Mouse (Mus musculus) liver, embryonic 11.5 days (tissue): ENCODE measurements around the gene Cd79b. TPM values are rescaled to one million over a fixed set of nuclear protein-coding genes. Genes with fewer than 3 reads are reported as not detected.
A peak's percentile ranks its signal among the peaks of the same experiment; 100 is the strongest.

ENCODE experiments used
- ATAC-seq: fragments of 200-750 bp; cut with Nextera tagmentation; replicated peaks from 2 replicates; pipeline ENCODE4 v1.8.0; 2017; ENCODE audit warnings: moderate number of reproducible peaks, mild to moderate bottlenecking, moderate TSS enrichment, moderate library complexity; ENCODE audit not compliant: low FRiP score
- DNase-seq: peaks from one replicate; pipeline ENCODE4 v3.0.0-alpha.2; 2017; ENCODE audit warnings: low spot score
- H3K27ac ChIP-seq: fragments of 300-500 bp; sonication (generic); 2 replicates; pipeline ENCODE4 v1.5.1; 2014; ENCODE audit warnings: mild to moderate bottlenecking, low read depth, low read length, control low read depth
- H3K27me3 ChIP-seq: fragments of 300-500 bp; sonication (generic); replicated peaks from 2 replicates; pipeline ENCODE4 v1.6.1; 2014; ENCODE audit warnings: low read length, mixed read lengths; ENCODE audit not compliant: control insufficient read depth, insufficient read depth
- H3K36me3 ChIP-seq: fragments of 300-500 bp; sonication (generic); 2 replicates; pipeline ENCODE4 v1.6.1; 2014; ENCODE audit warnings: mild to moderate bottlenecking, low read length, moderate library complexity, mixed read lengths; ENCODE audit not compliant: control insufficient read depth, insufficient read depth
- H3K4me1 ChIP-seq: fragments of 300-500 bp; sonication (generic); replicated peaks from 2 replicates; pipeline ENCODE4 v1.6.1; 2014; ENCODE audit warnings: low read length, mixed read lengths; ENCODE audit not compliant: control insufficient read depth, insufficient read depth
- H3K4me2 ChIP-seq: fragments of 300-500 bp; sonication (generic); 2 replicates; pipeline ENCODE4 v1.6.1; 2014; ENCODE audit warnings: mild to moderate bottlenecking, control low read depth, moderate library complexity
- H3K4me3 ChIP-seq: fragments of 300-500 bp; sonication (generic); 2 replicates; pipeline ENCODE4 v1.5.1; 2014; ENCODE audit warnings: low read depth, low read length, control low read depth
- H3K9ac ChIP-seq: fragments of 300-500 bp; sonication (generic); 2 replicates; pipeline ENCODE4 v1.6.1; 2014; ENCODE audit warnings: low read depth, low read length, control low read depth
- H3K9me3 ChIP-seq: fragments of 300-500 bp; sonication (generic); 2 replicates; pipeline ENCODE4 v1.6.1; 2016; ENCODE audit warnings: low read length, inconsistent platforms, mixed read lengths; ENCODE audit not compliant: control insufficient read depth
- WGBS: fragments of 180-500 bp; shearing (Covaris S2); extraction: QIAGEN DNeasy Blood & Tissue Kit; methylation state at CpG from one replicate; pipeline ENCODE4 v1.1.7; 2014; 5-methylcytosine and 5-hydroxymethylcytosine counted together
- polyA plus RNA-seq: library from polyadenylated mRNA; unstranded; fragments of >200 nt; fragmentation: Nextera tagmentation; extraction: Ambion mirVana; gene quantifications from 2 replicates; pipeline ENCODE4 v1.2.1, GENCODE M21; 2014

Cd79b gene
- polyA plus RNA-seq, 1 experiment from 2014 or later = 5.9 TPM

- Histone ChIP-seq H3K4me3 (no peak overlapping the region), H3K36me3 (no peaks in the 10 kb centered on the region), H3K4me2 (no peak overlapping the region), H3K9me3 (no peaks in the 10 kb centered on the region), H3K27me3 (no peaks in the 10 kb centered on the region), H3K4me1 (no peaks in the 10 kb centered on the region), H3K27ac (no peak overlapping the region), H3K9ac (no peak overlapping the region)
- ATAC-seq = no peak
- no peak for DNase-seq
- WGBS = 86% methylated on average over 5 of the region's 5 CpGs
Measured at GRCm38 (mm10) chr11:106290376-106290775, 24.2 kb downstream of the Cd79b start.

DNA sequence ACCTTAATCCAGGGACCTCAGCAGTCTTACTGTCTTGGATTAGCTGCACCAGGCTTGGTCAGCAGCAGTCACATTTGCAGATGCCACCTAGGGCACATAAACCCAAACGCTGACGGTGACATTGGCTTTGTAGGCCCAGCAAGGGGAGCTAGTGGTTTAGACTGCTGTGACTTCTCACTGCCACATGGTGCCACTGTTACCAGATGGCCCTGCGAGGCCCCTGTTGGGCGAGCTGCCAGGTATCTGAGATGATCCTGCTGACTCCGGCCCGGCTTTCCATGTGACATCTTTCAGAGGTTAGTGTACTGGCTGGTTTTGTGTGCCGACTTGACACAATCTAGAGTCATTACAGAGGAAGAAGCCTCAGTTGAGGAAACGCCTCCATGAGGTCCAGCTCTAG, 25.2 kb downstream of the Cd79b start:
- no peaks in the 10 kb centered on the region for H3K27me3 ChIP-seq
- 67% methylated on average over 8 of the region's 8 CpGs for WGBS
- ATAC-seq = no peak
- DNase-seq = no peak
- H3K4me3 ChIP-seq = no peak overlapping the region
- H3K27ac ChIP-seq = no peak overlapping the region
- no peak overlapping the region for H3K9ac ChIP-seq
- H3K9me3 ChIP-seq = no peaks in the 10 kb centered on the region
- no peak overlapping the region for H3K4me2 ChIP-seq
- no peaks in the 10 kb centered on the region for H3K36me3 ChIP-seq
- no peaks in the 10 kb centered on the region for H3K4me1 ChIP-seq

DNA sequence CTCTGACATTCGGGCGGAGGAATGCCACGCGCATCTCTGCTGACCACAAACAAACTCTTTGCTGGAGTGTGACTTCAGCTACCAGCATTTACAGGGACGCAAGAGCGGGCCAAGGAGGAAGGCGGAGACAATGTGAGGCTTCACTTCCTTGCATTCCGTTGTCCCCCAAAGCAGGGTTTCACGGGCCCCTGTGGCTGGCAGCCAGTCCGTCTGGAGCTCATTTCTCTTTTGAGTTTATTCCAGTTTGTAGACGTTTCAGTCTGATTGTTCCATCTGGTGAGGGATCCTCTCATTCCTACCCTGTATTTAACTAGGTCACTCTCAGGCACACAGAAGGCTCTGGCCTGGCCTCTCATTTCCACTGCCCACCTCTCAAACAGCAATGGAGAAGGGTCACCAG, 27.6 kb downstream of the Cd79b start:
- no peak overlapping the region for H3K4me3 ChIP-seq
- H3K9me3 ChIP-seq = no peaks in the 10 kb centered on the region
- no peaks in the 10 kb centered on the region for H3K4me1 ChIP-seq
- no peaks in the 10 kb centered on the region for H3K36me3 ChIP-seq
- H3K27me3 ChIP-seq = no peaks in the 10 kb centered on the region
- WGBS = 67% methylated on average over 11 of the region's 11 CpGs
- no peak overlapping the region for H3K27ac ChIP-seq
- no peak for ATAC-seq
- H3K9ac ChIP-seq = no peak overlapping the region
- no peak for DNase-seq
- H3K4me2 ChIP-seq = no peak overlapping the region

GRCm38 (mm10) chr11:106286206-106286605, 28.4 kb downstream of the Cd79b start:
- no peak overlapping the region for H3K4me3 ChIP-seq
- no peak overlapping the region for H3K4me2 ChIP-seq
- ATAC-seq = no peak
- H3K27me3 ChIP-seq = no peaks in the 10 kb centered on the region
- H3K9ac ChIP-seq = no peak overlapping the region
- no peaks in the 10 kb centered on the region for H3K9me3 ChIP-seq
- no peaks in the 10 kb centered on the region for H3K36me3 ChIP-seq
- H3K27ac ChIP-seq = no peak overlapping the region
- DNase-seq = no peak
- H3K4me1 ChIP-seq = no peaks in the 10 kb centered on the region
- 81% methylated on average over 7 of the region's 7 CpGs for WGBS

DNA sequence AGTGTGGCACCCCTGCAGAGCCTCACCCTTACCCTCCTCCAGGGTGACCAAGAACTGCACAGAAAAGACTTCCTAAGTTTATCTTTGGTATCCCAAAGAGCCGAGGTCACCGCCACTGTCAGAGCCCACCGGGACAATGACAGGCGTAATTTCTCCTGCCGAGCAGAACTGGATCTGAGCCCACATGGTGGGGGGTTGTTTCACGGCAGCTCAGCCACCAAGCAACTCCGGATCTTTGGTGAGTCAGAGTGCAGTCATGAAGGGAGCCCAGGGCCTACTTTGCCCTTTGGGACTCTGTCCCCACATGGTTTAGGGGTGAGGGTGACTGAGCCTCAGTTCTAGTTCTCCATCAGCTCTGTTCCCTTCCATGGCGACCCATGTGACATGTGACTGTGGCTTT, 30.4 kb downstream of the Cd79b start:
- no peaks in the 10 kb centered on the region for H3K27me3 ChIP-seq
- H3K4me2 ChIP-seq = no peak overlapping the region
- ATAC-seq (no peak), DNase-seq (no peak)
- H3K4me3 ChIP-seq = no peak overlapping the region
- WGBS = 72% methylated on average over 8 of the region's 8 CpGs
- no peak overlapping the region for H3K9ac ChIP-seq
- no peaks in the 10 kb centered on the region for H3K4me1 ChIP-seq
- H3K9me3 ChIP-seq = no peaks in the 10 kb centered on the region
- H3K36me3 ChIP-seq = no peaks in the 10 kb centered on the region
- H3K27ac ChIP-seq = no peak overlapping the region

- no peaks in the 10 kb centered on the region for H3K9me3 ChIP-seq
- no peak overlapping the region for H3K9ac ChIP-seq
- 74% methylated on average over 4 of the region's 4 CpGs for WGBS
- ATAC-seq (no peak), DNase-seq (no peak)
- no peak overlapping the region for H3K4me2 ChIP-seq
- H3K4me3 ChIP-seq = no peak overlapping the region
- no peaks in the 10 kb centered on the region for H3K36me3 ChIP-seq
- H3K4me1 ChIP-seq = no peaks in the 10 kb centered on the region
- no peak overlapping the region for H3K27ac ChIP-seq
- no peaks in the 10 kb centered on the region for H3K27me3 ChIP-seq
Measured at GRCm38 (mm10) chr11:106283371-106283770, 31.2 kb downstream of the Cd79b start.

DNA sequence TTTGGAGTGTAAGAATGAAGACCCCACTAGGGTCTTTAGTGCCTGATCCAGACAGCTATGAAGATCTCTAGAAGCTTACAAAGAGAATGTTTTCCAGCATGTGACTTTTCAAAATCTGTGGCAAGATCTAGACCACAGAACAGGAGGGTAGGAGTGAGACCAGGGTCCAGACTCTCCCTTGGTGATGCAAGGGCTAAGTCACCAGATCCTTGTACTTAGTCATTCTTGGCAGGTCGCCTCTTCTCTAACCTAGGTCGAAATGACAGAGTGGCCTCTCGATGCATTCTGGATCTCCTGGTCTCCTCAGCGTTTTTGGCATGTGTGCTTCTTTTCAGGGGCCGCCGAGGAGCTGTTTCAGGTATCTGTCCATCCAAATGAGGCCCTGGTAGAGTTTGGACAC, 32.1 kb downstream of the Cd79b start:
- H3K4me1 ChIP-seq = no peaks in the 10 kb centered on the region
- WGBS = 82% methylated on average over 6 of the region's 6 CpGs
- no peak overlapping the region for H3K27ac ChIP-seq
- H3K4me2 ChIP-seq = no peak overlapping the region
- H3K9me3 ChIP-seq = no peaks in the 10 kb centered on the region
- no peak overlapping the region for H3K9ac ChIP-seq
- ATAC-seq (no peak), DNase-seq (no peak)
- H3K27me3 ChIP-seq = no peaks in the 10 kb centered on the region
- H3K4me3 ChIP-seq = no peak overlapping the region
- no peaks in the 10 kb centered on the region for H3K36me3 ChIP-seq

DNA sequence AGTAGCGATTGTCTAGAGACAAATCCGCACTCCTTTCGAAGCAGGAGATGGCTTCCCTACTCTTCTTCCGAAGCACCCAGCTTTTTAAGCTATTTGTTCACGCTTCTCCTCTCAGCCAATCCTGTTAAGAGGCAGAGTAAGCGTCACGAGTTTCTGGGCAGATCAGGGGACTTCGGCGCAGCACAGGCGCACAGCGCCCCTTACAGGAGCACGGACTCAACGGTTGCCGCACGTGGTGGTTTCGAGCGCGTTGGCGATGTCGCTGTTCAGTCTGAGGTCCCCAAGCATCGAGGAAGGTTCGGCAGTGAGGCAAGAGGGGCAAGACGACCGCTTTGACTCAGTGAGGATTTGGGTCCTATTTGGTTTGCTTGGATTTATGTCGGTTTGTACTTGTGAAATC, 38.1 kb downstream of the Cd79b start, which contains the start of gene Tcam1:
TSS of gene Tcam1 (plus strand) at position 219 of the 400 bp plus-strand sequence.
- Histone ChIP-seq H3K27ac (no peak within 1 kb of the TSS), H3K4me1 (peaks cover 19% of the 10 kb centered on the region), H3K36me3 (no peaks in the 10 kb centered on the region), H3K9ac (no peak within 1 kb of the TSS), H3K4me2 (peak within 1 kb of the TSS; percentile 44), H3K4me3 (no peak within 1 kb of the TSS; the same call in 1 of the 2 replicates), H3K9me3 (no peaks in the 10 kb centered on the region), H3K27me3 (no peaks in the 10 kb centered on the region)
- ATAC-seq (peak; percentile 57), DNase-seq (peak; percentile 91)
- 6% methylated on average over 25 of the region's 25 CpGs for WGBS

DNA sequence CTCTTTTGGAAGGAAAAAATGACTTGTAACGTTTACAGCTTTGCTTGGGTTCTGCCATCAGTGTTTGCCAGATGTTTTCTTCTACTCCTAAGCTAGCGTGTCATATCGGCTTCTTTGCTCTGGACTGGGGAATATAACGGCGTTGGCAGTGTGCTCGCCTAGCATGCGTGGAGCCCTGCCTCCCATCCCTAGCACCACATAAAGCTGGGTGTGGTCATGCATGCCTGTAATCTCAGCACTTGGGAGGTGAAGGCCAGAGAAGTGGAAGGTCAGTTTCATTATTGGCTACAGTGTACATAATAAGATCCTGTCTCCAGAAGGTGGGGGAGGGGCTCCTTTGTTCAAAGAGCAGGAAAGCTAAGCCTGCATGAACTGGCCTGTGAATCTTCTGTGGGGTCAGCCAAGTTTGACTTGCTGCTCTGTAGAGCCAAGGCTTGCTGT, 39.6 kb downstream of the Cd79b start:
- 81% methylated on average over 7 of the region's 7 CpGs for WGBS
- Histone ChIP-seq H3K4me1 (peaks cover 28% of the 10 kb centered on the region), H3K9ac (no peak overlapping the region), H3K27me3 (no peaks in the 10 kb centered on the region), H3K4me2 (no peak overlapping the region), H3K4me3 (no peak overlapping the region), H3K9me3 (no peaks in the 10 kb centered on the region), H3K36me3 (no peaks in the 10 kb centered on the region), H3K27ac (no peak overlapping the region)
- ATAC-seq = no peak
- DNase-seq = no peak
